Mouse (Mus musculus) CD4-positive helper T cell, adult 2 months (primary cell): ENCODE measurements around the gene Gpr153.
"Not testable (repeated sequence)": the region's sequence is repeated elsewhere in the genome, so short reads cannot be mapped to it uniquely, and the experiment has no call there.

ENCODE experiments used
- DNase-seq: peaks from one replicate; pipeline ENCODE4 v3.0.0-alpha.2; 2012; ENCODE audit warnings: low read depth, missing footprints, low spot score

The Gpr153 gene

DNA sequence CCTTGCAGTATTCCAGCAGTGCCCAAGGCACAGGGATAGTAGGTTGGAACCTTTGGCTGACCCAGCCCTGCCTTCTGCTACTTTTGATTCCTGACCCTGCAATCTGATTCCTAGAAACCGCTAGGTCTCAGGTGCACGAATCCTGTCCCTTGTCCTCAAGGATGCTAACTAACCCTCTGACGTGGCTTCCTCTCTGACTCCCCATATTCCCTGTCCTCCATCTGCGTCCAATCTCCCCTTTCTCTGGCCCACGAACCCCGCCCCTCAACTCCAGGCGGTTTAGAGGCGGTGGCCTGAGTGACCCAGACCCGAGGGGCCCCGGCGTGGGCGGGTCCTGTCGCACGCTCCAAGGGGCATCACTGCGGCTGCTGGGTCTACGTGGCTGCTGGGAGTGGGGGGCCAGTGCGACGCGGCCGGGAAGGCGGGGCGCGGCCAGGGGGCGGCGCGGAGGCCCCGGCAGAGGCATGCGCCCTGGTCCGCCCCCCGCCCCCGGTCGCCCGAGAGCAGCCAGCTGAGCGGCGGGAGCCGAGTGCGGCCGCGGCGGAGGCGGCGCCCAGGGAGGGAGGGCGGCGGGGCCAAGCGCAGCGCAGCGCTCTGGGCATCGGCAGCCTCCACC, at the start of gene Gpr153:
Gene Gpr153, plus strand, starts transcription at position 612 of the 616 bp plus-strand sequence.
- peak; percentile 36 for DNase-seq

DNA sequence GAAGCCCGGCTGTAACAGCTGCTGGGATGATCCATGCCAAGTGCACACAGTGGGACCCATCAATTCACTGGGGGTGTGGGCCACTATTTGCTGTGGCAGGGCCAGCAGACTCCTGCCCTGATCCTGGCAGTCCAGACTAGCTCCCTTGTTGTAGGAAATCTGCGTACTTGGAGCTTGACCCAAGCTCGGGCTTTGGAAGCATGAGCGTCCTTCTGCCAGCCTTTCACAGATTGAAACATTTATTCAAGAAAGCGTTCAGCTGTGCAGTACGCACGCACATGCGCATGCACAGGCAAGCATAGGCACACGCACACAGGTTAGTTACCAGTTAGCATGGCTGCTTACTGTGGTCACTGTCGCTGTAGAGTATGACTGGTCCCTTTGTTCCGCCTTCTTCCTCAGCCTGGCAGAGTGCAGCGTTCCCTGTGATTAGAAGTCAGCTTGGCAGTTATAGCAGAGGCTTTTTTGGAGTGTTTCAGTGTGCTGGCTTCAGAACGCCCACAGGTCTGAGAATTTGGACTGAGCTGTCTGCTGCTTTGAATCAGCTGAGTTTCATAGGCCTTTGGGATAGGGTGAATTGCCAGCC, 47.0 kb upstream of the Gpr153 start:
- DNase-seq, result no peak

DNA sequence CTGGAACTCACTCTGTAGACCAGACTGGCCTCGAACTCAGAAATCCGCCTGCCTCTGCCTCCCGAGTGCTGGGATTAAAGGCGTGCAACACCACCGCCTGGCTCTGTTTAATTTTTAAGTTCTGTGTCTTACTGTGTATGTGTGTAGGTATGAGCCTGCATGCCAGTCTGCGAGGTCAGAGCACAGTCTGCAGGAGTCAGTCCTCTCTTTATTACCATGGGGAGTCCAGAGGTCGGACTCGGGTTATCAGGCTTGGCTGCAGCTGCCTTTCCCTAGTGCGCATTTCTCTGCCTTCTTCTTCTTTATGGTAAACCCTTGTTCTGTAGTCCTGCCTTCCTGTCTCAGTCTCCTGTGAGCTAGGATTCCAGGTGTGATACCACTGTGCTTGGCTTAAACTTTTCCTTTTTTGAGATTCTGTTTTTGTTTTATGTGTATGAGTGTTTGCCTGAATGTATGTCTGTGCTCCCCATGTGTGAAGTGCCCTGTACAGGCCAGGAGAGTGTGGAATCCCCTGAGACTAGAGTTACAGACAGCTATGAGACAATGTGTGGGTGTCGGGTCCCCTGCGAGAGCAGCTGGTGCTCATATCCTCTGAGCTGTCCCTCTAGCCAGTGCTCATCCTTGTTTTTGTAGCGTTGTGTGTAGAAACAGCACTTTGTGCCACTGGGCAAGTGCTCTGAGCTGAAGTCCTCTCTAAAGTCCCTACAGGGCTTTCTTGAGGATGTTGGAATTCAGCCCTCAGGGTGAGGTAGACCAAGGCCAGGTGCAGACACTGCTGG, 46.1 kb upstream of the Gpr153 start:
- DNase-seq, result no peak

DNA sequence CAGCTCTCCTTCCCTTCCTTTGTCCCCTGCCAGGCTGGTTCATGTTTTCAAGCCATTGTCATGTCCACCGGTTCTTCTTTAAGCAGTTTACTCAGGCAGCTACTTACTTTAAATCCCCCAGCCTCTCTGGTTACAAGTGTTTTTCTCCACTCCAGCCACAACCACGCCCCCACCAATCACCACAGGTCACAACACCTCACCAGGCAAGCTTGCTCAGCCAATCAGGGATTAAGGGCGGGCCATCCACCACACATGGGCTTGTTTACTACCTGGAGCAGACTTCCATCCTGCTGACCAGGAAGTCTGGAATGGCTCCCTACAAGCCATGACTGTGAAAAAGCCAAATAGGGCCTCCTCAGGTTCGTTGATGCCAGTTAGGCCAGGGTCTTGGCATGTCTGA, 43.7 kb upstream of the Gpr153 start:
- not testable (repeated sequence) for DNase-seq

DNA sequence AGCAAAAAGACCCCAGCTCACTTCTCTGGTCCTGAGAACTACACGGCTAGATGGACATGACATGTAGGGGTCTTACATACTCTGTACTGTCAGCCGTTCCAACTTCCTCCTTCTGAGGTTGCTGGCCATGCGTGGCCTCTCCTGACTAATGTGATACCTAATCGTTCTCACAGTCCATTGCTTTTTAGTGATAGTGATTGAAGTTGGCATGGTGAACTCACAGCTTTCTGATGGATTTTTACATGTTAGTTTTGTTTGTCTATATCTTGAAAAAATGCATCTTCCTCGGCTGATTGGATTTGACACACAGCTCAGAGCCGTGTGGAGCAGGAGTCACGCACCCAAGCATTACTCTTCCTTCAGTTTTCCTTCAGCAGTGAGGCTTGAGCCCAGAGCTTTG, 42.7 kb upstream of the Gpr153 start:
- no peak for DNase-seq

DNA sequence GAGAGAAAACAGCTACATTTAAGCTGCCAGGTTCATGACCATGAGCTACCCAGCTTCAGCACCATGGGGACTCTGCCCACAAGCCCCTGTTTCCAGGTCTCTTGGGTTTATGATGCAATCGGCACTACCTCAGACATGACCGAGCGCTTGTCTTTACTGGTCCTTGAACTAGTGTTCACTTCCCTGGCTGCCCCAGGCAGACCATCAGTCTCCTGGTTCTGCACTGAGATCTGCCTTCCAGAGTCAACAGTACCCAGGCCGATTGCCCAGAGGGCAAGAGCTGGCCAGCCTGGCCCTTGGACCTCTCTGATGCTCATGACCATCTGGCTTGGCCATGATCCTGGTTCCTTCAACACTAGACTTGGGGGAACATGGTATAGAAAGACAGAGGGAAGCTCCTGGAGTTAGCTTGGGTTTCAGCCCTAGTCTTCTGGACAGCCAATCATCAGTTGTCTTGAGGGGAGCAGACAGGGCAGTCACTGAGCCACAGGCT, 41.6 kb upstream of the Gpr153 start:
- no peak for DNase-seq

DNA sequence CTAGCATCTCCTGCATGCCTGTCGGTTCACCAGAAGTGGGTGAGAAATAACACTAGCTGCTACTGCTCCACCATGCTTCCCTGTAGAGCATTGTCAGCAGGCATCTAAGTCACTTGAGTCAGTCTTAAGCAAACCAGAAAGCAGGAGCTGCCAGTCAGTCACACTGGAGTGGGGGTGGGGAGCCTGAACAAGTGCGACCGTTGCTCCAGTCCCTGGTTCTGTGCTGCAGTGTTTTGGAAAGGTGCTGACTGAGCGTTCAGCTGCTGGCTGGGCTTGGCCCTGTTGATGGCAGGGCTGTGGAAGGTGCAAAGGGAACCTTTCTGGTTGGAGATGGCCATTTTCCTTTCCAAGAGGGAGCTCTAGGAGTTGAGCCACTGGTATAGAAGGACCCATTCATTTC, 34.1 kb upstream of the Gpr153 start:
- DNase-seq, result no peak

DNA sequence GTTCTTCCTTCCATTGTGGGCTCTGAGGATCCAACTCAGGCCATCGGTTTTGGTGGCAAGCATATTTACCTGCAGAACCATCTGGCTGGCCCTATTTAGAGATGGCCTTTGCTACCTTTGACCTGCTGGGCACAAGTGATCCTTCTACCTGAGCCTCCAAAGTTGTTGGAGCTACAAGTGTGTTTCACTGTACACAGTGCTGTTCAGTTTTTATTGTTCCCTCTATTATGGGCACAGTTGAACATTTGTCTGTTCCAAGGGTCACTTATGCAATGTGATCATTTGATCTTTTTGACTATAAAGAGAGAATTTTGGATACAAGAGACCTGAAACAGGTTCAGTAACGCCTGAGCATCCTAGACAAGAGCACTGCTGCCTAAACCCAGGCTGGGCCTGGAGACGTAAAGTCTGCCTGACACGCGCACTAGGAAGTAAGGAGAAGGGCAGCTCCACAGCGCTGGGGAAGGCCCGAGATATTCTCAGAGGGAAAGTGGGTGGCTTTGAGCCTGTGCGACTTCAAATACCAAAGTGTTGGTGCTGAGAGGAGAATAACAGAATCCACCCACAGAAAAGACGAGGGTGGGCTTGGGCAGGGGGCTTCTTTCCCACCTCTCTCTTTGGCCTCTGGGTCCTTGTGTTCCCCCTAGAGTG, 30.7 kb upstream of the Gpr153 start:
- no peak for DNase-seq

DNA sequence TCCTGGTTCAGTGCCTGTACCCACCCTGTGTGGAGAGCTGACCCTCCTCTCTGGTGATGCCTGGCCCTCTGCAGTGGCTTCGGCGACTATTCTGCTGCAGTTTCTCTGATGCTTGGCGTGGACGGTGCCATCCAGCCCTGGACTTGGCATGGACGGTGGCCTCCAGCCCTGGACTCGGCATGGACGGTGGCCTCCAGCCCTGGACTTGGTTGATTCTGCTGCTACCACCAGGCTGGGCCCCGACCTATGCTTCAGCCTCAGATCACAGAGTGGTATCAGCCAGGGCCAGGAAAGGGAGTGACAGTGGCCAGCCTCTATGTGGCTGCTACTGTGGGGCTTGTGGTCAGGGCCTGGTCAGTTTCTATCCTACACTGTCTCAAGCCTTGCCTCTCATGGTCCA, 30.1 kb upstream of the Gpr153 start:
- no peak for DNase-seq

DNA sequence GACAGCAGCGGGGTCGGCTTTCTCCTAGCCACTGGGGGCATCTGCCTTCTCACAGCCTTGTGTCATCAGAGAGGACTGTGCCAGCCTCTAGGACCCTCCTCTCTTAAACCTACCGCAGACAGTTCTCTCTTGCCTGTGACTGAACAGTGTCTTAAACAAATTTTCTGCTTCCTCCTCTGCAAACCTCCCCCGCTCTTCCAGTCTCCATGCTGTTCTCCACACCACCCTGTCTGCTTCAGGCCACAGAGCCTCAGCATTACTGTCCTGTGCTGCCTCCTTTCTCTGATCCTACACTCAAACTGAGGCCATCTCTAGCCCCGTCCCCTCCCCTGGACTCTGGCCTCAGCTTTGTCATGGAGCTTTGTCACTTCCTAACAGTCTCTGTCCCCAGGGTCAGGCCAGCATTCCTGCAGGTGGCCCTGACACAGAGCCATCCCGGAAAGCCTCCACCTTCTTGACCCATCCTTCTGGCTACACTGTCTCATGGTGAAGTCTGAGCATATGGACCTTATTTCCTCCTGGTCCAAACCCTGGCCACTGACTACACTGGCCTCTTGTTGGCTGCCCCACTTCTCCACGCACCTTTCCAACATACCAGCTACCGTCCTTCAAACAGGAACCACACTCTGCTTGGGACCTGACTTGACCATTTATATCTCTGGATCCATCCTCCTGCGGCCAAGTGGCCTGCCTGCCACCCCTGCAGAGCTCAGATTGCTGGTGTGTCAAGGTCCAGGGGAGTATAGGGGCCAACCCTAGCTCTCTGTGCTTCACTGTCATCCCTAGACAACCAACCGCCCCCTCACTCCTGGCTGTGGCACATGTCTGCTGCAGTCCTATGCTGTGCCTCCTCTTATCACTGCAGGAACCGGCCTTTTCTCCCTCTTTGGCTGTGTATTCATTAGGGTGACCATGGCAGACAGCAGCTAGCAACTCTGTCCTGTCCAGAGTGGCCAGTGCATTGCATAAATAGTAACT, 29.2 kb upstream of the Gpr153 start:
- no peak for DNase-seq

DNA sequence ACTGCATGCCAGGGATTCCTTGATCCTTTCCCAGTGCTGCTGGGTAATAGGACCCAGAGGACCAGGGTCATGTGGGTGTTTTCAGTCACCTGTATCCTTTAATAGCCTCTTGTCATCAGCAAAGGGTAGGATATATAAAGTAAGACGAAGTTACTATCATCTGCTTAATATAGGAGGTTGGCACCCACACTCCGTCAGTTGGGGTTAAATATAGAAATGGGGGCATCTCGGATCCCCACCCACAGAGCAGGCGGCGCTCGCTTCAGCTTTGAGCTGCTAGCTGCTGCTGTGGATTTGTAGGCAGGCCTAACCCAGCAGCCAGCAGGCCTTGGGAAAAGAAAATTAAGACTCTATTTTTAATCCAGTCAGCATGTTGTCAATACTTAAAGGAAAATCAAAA, 28.0 kb upstream of the Gpr153 start:
- DNase-seq, result no peak

DNA sequence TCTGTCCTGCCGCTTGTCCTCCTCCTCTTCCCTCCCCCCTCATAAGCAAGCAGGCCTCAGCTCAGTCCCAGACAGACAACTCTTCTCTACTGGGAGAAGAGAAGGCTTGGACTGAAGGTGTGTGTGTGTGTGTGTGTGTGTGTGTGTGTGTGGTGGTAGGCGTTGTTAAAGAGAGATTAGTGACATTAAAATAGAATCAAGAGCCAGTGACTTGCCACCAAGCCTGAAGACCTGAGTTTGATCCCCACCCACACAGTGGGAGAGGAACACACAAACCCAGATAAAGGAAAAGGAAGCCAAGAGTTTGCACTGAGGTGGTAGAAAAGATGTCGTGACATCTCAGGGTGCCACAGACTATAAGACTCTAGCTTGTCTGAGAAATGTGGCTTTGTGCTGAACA, 26.8 kb upstream of the Gpr153 start:
- DNase-seq, result peak; percentile 45

DNA sequence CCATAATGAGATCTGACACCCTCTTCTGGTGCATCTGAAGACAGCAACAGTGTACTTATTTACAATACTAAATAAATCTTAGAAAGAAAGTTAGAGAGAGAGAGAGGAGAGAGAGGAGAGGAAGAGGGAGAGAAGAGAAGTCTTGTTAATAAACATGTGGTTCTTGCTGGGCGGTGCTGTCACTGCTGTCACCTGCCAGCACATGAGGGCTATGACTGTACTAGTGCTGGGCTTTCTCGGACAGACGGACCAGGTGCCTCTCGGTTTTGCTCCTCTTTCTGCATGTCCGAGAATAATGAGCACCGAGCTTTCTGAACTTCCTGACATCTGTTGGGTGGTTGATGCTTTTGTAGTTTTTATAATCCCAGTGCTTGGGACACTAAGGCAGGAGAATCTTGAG, 23.4 kb upstream of the Gpr153 start:
- no peak for DNase-seq

DNA sequence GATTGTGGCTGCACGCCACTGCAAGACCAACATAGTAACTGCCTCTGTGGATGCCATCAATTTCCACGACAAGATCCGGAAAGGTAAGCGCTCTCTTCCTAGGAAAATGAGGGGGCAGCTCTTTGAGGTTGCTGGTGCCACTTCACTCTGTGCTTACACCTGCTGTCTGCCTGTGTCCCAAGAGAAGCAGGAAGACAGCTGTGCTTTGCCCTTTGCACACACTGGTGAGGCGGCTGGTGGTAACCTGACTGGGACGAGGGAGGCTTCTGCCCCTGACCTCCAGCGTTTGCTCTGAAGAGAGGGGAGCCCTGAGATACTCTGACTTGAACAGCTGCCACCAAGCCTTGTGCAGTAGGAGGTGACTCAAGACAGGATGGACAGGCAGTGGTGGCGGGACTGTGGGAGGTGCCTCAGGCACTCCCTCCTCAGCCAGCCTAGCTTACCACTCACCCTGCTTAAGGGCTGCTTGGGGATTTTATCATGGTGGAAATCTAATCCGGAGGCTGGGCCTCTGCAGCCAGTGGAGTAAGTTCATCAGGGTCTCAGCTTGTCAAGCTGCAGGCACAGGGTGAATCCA, 20.8 kb upstream of the Gpr153 start:
- DNase-seq, result no peak

DNA sequence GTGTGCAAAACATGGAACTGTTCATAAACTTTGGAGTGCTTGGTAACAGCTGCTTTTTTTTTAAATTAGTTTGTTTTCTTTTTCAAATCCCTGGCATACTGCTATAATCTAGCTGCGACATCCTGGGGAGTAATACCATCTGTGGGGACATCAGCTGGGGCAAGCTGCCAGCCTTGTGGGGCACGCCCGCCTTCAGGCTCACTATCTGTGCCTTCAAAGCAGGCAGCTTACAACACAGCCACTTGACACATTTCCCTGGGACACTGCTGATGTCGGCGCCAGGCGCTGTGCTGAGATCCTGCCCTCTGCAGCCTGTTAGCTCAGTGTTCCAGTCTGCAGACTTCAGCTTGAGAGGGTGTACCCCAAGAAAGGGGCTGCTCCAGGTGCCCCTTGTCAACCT, 17.0 kb upstream of the Gpr153 start:
- no peak for DNase-seq

DNA sequence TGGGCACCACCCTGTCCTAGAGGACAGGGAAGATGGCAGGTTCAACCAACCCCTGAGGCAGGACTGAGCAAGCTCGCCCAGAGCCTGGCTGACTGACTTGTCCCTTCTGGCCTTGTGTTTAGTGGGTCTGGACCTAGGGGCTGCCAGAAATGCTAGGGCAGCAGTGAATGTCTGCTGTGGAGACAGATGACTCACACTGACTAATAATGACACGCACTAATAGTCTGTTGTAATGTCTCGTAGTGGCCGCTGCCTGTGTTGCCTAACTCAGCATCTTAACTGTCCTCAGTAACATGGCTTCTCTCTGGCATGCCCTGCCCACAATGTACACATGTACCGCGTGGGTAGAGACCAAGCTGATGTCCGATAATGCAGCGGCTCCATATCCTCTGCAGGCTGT, 13.6 kb upstream of the Gpr153 start:
- no peak for DNase-seq

DNA sequence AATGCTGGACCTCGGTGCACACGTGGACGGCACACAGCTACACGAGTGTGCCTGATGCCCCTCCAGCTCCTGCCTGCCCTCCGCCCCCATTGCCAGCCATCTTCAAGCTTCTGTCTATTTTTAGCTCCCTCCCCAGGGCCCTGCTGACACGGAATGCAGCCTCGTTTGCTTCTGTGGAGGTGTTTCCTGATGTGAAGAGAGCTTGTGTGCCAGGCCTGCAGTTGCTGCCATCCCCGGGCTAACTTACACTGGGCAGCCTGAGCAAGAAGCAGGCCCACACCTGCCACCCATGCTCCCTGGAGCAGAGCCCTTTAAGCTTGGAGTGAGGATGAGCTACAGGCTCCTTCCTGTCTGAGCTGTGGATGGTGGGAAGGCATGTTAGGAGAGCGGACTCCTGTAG, 11.8 kb upstream of the Gpr153 start:
- no peak for DNase-seq

DNA sequence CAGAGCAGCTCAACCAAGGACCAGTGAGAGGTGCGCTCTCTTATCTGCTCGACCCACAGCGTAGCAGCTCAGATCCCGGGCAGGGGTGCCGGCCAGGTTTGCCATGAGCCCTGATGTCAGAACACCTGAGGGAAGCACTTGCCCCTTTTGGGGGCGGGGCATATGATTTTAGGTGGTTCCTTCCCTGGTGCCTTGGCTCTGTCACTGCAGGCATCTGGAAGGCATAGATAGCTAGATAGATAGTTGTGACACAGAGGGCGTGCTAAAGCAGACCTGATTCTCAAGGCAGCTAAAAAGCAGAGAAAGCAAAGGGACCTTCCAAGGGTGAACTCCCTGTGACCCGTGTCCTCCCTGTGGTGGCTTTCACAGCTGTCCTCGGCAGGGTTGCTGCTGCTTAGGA, 10.9 kb upstream of the Gpr153 start:
- no peak for DNase-seq

DNA sequence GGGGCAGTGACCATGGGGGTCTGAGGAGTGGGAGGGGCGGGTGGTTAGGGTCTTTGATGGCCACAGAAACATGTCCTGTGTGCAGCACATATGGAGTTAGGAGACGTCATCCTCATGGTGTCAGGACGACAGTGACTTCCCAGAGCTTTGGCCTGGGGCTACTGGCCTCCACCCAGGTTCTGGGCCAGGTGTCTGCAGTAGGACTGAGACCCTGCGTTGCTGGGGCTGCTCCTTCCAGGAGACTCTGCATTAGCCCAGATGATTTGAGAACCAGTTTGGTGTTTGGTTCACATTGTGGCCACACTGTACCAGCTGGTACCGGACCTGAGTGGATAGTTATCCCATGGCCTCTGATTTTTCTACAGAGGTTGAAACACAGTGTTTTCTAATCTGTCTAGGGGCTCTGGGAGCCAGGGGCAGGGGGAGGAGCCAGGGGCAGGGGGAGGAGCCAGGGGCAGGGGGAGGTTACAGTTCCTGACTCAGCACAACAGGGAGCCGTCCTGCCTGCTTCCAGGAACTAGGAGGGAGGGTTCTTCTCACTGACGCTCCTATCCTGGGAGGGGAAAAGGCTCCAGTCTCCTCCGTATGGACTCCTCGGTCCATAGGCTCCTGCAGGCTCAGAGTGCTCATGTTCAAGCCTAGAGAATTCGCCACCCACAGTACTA, 10.4 kb upstream of the Gpr153 start:
- DNase-seq, result no peak

DNA sequence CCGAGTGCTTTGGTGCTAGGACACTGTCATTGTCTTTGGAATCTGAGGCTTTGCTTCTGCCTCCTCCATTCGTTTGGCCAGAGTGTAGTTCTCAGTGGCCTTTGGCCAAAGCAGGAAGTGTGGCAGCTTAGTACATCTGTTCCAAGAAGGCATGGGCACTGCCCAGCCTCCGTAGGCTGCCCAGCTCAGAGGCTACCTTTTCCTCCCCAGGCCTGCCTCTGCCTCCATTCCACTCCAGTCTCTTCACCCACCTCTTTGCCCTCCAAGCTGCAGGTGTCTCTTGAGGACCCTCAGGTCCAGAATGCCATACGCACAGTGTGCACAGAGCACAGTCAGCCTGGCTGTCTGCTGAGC, 9.9 kb upstream of the Gpr153 start:
- no peak for DNase-seq
